Mouse (Mus musculus): ENCODE results near the gene Lgals3.
"Not testable (repeated sequence)": the region's sequence is repeated elsewhere in the genome, so short reads cannot be mapped to it uniquely, and the experiment has no call there.

Lgals3 gene

GRCm38 (mm10) chr14:47367461-47367860 is at the start of gene Lgals3:
Lgals3 (plus strand) TSS chr14:47367751.
- in situ Hi-C loops (cut with MboI; ENCODE audit: low pct_unique_long_range_greater_than_20kb in 1 of 2, low sequenced_read_pairs in 2 of 2, unreplicated experiment in 1 of 2): no loop called here

GRCm38 (mm10) chr14:47319362-47319761 is 48.2 kb upstream of the Lgals3 start:
- in situ Hi-C loops (cut with MboI; ENCODE audit: low pct_unique_long_range_greater_than_20kb in 1 of 2, low sequenced_read_pairs in 2 of 2, unreplicated experiment in 1 of 2): no loop called here

GRCm38 (mm10) chr14:47321581-47321980 is 46.0 kb upstream of the Lgals3 start:
- in situ Hi-C loops (cut with MboI; ENCODE audit: low pct_unique_long_range_greater_than_20kb in 1 of 2, low sequenced_read_pairs in 2 of 2, unreplicated experiment in 1 of 2): not testable (repeated sequence)

GRCm38 (mm10) chr14:47325965-47326761 is 41.4 kb upstream of the Lgals3 start:
- in situ Hi-C loops (cut with MboI; ENCODE audit: low pct_unique_long_range_greater_than_20kb in 1 of 2, low sequenced_read_pairs in 2 of 2, unreplicated experiment in 1 of 2): no loop called here

- in situ Hi-C loops (cut with MboI; ENCODE audit: low pct_unique_long_range_greater_than_20kb in 1 of 2, low sequenced_read_pairs in 2 of 2, unreplicated experiment in 1 of 2): no loop called here
Measured at GRCm38 (mm10) chr14:47327347-47327746, 40.2 kb upstream of the Lgals3 start.

GRCm38 (mm10) chr14:47331920-47332319 is 35.6 kb upstream of the Lgals3 start:
- in situ Hi-C loops (cut with MboI; ENCODE audit: low pct_unique_long_range_greater_than_20kb in 1 of 2, low sequenced_read_pairs in 2 of 2, unreplicated experiment in 1 of 2): no loop called here

GRCm38 (mm10) chr14:47334819-47335218 is 32.7 kb upstream of the Lgals3 start:
- in situ Hi-C loops (cut with MboI; ENCODE audit: low pct_unique_long_range_greater_than_20kb in 1 of 2, low sequenced_read_pairs in 2 of 2, unreplicated experiment in 1 of 2): no loop called here

GRCm38 (mm10) chr14:47335300-47335699 is 32.3 kb upstream of the Lgals3 start:
- in situ Hi-C loops (cut with MboI; ENCODE audit: low pct_unique_long_range_greater_than_20kb in 1 of 2, low sequenced_read_pairs in 2 of 2, unreplicated experiment in 1 of 2): no loop called here

- in situ Hi-C loops (cut with MboI; ENCODE audit: low pct_unique_long_range_greater_than_20kb in 1 of 2, low sequenced_read_pairs in 2 of 2, unreplicated experiment in 1 of 2): loop anchor here (5.0 kb wide), 2 partner anchors 42 to 47 kb away; no protein-coding TSS in a partner anchor
Measured at GRCm38 (mm10) chr14:47340231-47340925, 27.2 kb upstream of the Lgals3 start.

GRCm38 (mm10) chr14:47341811-47342291 is 25.7 kb upstream of the Lgals3 start:
- in situ Hi-C loops (cut with MboI; ENCODE audit: low pct_unique_long_range_greater_than_20kb in 1 of 2, low sequenced_read_pairs in 2 of 2, unreplicated experiment in 1 of 2): loop anchor here (5.0 kb wide), 2 partner anchors 40 to 45 kb away; no protein-coding TSS in a partner anchor

GRCm38 (mm10) chr14:47346715-47347114 is 20.8 kb upstream of the Lgals3 start:
- in situ Hi-C loops (cut with MboI; ENCODE audit: low pct_unique_long_range_greater_than_20kb in 1 of 2, low sequenced_read_pairs in 2 of 2, unreplicated experiment in 1 of 2): no loop called here

- in situ Hi-C loops (cut with MboI; ENCODE audit: low pct_unique_long_range_greater_than_20kb in 1 of 2, low sequenced_read_pairs in 2 of 2, unreplicated experiment in 1 of 2): no loop called here
Measured at GRCm38 (mm10) chr14:47350974-47351373, 16.6 kb upstream of the Lgals3 start.

GRCm38 (mm10) chr14:47352272-47352671 is 15.3 kb upstream of the Lgals3 start:
- in situ Hi-C loops (cut with MboI; ENCODE audit: low pct_unique_long_range_greater_than_20kb in 1 of 2, low sequenced_read_pairs in 2 of 2, unreplicated experiment in 1 of 2): no loop called here

GRCm38 (mm10) chr14:47353240-47353639 is 14.3 kb upstream of the Lgals3 start:
- in situ Hi-C loops (cut with MboI; ENCODE audit: low pct_unique_long_range_greater_than_20kb in 1 of 2, low sequenced_read_pairs in 2 of 2, unreplicated experiment in 1 of 2): no loop called here

GRCm38 (mm10) chr14:47354111-47354577 is 13.4 kb upstream of the Lgals3 start:
- in situ Hi-C loops (cut with MboI; ENCODE audit: low pct_unique_long_range_greater_than_20kb in 1 of 2, low sequenced_read_pairs in 2 of 2, unreplicated experiment in 1 of 2): no loop called here

- in situ Hi-C loops (cut with MboI; ENCODE audit: low pct_unique_long_range_greater_than_20kb in 1 of 2, low sequenced_read_pairs in 2 of 2, unreplicated experiment in 1 of 2): no loop called here
Measured at GRCm38 (mm10) chr14:47354948-47355347, 12.6 kb upstream of the Lgals3 start.

- in situ Hi-C loops (cut with MboI; ENCODE audit: low pct_unique_long_range_greater_than_20kb in 1 of 2, low sequenced_read_pairs in 2 of 2, unreplicated experiment in 1 of 2): no loop called here
Measured at GRCm38 (mm10) chr14:47356622-47357021, 10.9 kb upstream of the Lgals3 start.

- in situ Hi-C loops (cut with MboI; ENCODE audit: low pct_unique_long_range_greater_than_20kb in 1 of 2, low sequenced_read_pairs in 2 of 2, unreplicated experiment in 1 of 2): no loop called here
Measured at GRCm38 (mm10) chr14:47359610-47360009, 7.9 kb upstream of the Lgals3 start.

GRCm38 (mm10) chr14:47361418-47361817 is 6.1 kb upstream of the Lgals3 start:
- in situ Hi-C loops (cut with MboI; ENCODE audit: low pct_unique_long_range_greater_than_20kb in 1 of 2, low sequenced_read_pairs in 2 of 2, unreplicated experiment in 1 of 2): no loop called here

Measured in mouse embryonic stem cell (cell line).